Mouse (Mus musculus) erythroid progenitor cell, adult 5-6 weeks (primary cell): Measurements from ENCODE around the gene Dusp27. TPM values are rescaled to one million over a fixed set of nuclear protein-coding genes. Genes with fewer than 3 reads are reported as not detected.
"Not testable (repeated sequence)": the region's sequence is repeated elsewhere in the genome, so short reads cannot be mapped to it uniquely, and the experiment has no call there.

ENCODE experiments used
- ATAC-seq: replicated peaks from 2 replicates; pipeline ENCODE4 v1.8.0; 2016; ENCODE audit warnings: moderate number of reproducible peaks, mild to moderate bottlenecking, moderate TSS enrichment, inconsistent platforms; ENCODE audit not compliant: poor library complexity, low FRiP score, severe bottlenecking
- total RNA-seq, 2 experiments: library from RNA; stranded (forward) in 1 of 2; stranded (reverse) in 1 of 2; fragments of 150-400 nt in 1 of 2; fragments of 186-747, 209-891 nt in 1 of 2; gene quantifications; 2 replicates each; pipeline versions ENCODE4 v1.2.3 to v1.2.4; 2015 to 2017; ENCODE audit warnings: low replicate concordance in 2 of 2

The Dusp27 gene
- total RNA-seq, 2 experiments from 2014 or later: not detected

- no peak for ATAC-seq
Observed at GRCm38 (mm10) chr1:166147657-166148056, 19.9 kb upstream of the Dusp27 start.

GRCm38 (mm10) chr1:166146626-166147025 lies 18.9 kb upstream of the Dusp27 start:
- no peak for ATAC-seq

DNA sequence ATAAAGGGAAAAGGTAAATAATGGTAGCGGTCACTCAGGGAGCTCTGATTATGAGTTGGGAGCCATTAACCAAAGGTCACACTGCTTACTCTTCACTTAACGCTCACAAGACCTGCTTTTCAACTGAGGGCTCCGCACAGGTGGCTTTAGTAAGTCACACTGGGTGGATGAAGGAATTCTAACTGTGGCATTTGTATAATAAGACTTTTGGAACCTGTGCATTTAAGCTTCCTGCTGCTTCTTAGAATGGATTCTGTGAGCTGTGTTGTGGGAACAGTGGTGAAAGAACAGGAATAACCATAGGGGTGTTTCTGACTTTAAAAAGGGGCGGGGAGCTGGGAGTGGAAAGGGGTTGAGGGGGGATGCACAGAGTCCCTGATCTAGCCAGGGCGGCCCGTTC lies 14.6 kb upstream of the Dusp27 start:
- ATAC-seq: no peak

GRCm38 (mm10) chr1:166141868-166142267 lies 14.1 kb upstream of the Dusp27 start:
- ATAC-seq: not testable (repeated sequence)

GRCm38 (mm10) chr1:166139620-166140184 lies 12.0 kb upstream of the Dusp27 start:
- ATAC-seq: no peak

- no peak for ATAC-seq
Observed at GRCm38 (mm10) chr1:166139113-166139512, 11.4 kb upstream of the Dusp27 start.

GRCm38 (mm10) chr1:166138136-166138535 lies 10.4 kb upstream of the Dusp27 start:
- ATAC-seq: no peak

- no peak for ATAC-seq
Observed at GRCm38 (mm10) chr1:166137244-166137938, 9.7 kb upstream of the Dusp27 start.

DNA sequence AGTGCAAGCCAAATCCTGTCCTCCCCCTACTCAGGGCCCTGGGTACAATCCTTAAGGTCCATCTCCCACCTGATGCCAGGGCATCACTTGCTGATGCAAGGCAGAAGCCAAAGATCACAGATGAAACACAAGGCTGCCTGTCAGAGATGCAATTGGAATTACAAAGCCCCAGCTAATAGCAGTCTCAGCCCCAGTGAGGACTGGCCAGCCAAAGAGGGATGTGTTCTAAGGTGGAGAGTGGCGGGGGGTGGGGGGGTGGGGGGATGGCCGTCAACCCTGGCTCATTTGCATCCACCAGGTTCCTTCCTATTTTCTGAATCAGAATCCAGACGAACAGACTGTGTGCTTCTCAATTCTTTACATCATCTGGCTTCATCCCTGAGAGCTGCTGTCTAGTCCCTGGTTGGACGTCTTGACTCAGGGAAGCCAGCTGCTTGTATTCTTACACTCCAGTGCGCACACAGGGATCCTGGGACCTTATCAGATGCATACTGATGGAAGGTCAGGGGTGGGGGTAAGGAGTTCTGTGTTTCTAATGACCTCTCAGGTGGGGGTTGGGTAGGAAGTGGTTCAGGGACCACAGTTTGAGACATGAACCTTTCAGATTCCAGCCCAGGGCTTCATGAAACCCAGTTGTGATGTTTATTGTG lies 7.5 kb upstream of the Dusp27 start:
- no peak for ATAC-seq

DNA sequence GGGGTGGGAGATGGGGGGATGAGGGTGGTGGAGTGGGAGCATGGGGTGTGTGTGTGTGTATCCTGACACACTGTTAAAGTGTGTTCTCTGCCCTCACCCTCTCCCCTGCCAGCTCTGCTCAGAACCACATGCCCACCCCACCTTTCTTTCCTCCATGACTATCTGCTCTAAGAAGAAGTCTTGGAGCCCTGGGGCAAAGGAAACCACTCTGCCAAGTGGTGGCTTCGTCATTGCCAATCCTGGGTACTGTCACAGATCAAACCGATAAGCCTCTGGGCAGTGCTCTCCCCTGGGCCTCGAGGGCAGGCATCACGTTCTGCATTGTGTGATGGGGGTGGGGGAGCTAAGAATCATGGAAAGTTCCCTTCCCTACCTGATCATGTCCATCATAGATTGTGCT lies 4.6 kb upstream of the Dusp27 start:
- no peak for ATAC-seq

GRCm38 (mm10) chr1:166130224-166130860 lies 2.6 kb upstream of the Dusp27 start, which contains the start of gene Gpa33:
Gpa33 (plus strand) TSS chr1:166130238.
- 0 out of 2 replicates have a peak, but pooled peaks have one; percentile 31 for ATAC-seq

- no peak for ATAC-seq
Observed at GRCm38 (mm10) chr1:166128551-166128950, 829 bp upstream of the Dusp27 start.

DNA sequence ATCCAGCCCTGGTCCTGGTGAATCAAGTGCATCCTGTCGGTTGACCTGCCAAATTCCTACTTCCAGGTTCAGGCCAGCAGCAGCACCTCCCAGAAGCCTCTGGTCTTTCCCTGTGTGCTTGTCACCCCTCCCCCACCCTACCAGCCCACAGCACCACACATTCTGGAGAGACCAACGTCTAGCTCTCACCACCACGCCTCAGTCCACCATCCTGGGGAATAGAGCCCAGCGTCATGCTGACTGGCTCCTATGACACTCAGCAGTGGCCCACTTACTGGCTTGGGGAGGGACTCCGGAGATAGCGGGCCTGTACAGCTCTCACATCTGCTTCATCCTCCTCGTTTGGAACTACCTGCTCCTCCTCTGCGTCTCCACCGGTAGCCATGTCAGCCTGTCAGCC lies 927 bp downstream of the Dusp27 start:
- no peak for ATAC-seq

DNA sequence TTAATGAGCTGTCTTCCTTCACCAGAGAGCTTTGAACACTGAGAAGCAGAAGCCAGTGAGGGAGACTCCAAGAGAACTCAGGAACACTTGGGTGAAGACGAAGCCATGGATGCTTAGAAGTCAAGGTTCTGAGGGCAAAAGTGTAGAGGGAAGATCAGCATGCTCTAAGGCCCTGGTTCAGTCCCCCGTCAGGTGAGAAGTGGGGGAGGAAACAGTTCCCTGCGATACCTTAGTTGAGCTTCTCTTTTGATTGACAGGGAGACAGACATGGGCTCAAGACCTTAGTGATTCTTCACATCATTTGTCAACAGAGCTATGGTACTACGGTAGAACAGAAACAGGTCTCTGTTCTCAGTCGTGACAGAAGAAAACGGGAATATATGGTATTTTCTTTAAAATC lies 1.4 kb downstream of the Dusp27 start:
- no peak for ATAC-seq

- ATAC-seq: no peak
Observed at GRCm38 (mm10) chr1:166124932-166125593, 2.7 kb downstream of the Dusp27 start.

- ATAC-seq: no peak
Observed at GRCm38 (mm10) chr1:166123751-166124150, 4.0 kb downstream of the Dusp27 start.

DNA sequence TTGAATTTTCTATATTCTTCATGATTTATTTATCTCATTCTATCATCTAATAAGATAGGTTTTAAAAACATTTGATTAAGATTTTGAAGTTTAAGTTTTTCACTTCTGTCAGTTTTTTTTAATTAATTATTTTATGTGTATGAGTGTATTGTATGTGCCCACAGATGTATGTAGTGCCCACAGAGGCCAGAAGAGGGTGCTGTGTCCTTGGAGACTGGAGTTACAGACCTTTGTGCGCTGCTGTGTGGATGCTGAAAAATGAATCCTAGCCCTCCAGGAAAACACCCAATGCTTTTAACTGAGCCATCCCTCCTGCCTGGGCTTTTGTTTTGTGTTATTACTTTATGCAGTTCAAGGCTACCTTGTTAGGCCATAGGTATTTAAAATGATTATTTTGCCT lies 4.7 kb downstream of the Dusp27 start:
- no peak for ATAC-seq

DNA sequence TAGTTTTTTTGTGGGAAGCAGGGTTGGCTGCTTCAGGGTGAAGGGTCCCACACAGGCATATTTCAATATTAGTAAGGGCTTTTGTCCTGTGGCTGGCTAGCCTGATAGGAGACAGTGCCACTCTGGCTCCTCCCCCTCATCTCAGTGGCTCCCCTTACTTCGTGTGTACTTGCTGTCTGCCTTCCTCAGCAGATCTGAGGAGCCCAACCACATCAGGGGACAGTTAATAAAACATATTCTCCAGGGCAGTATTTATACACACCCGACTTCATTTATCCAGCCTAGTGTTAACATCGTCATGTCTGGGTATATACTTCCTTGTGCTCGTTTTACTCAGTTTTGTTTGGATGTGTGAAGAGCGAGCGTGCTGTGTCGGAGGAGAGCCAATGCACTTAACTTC lies 5.6 kb downstream of the Dusp27 start:
- no peak for ATAC-seq

DNA sequence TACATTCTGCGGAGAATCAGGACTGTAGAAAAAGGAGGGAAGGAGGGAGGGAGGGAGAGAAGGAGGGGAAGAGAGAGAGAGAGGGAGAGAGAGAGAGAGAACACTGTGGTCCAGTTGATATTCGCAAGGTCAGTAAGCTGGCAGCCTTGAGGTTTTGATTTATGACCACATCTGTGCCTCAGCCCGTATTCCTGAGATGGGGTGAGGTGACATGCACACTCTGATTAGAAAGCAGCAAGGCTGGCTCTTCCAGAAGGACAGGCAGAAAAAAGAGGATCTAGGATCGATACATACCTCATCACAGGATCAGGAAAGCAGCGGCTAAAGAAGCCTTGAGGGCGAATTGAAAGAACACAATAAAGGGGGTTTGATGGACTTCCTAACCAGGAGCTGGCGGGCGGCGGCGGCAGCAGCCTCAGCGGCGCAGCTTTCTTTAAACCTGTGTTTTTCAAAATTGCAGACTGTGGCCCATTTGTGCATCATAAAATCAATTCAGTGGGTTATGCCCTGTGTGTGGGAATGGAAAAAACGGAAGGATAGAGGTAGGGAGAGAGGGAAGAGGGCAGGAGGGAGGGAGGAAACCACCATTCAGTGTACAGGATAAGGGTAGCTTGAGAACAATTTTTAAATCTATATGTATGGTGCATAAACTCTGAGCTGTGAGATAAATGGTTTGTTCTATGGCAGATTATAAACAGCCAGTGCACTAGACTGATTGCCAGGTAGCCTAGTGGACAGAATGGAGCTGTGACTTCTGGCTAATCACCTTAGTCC lies 9.7 kb downstream of the Dusp27 start:
- ATAC-seq: no peak
